Mouse (Mus musculus) embryonic facial prominence, embryonic 15.5 days (tissue): Measurements from ENCODE around the gene Ears2. TPM values are rescaled to one million over a fixed set of nuclear protein-coding genes. Genes with fewer than 3 reads are reported as not detected.
"Not testable (repeated sequence)": the region's sequence is repeated elsewhere in the genome, so short reads cannot be mapped to it uniquely, and the experiment has no call there.

ENCODE experiments used
- ATAC-seq: fragments of 200-750 bp; cut with Nextera tagmentation; 2 replicates; pipeline ENCODE4 v1.8.0; 2017; ENCODE audit warnings: low read depth, moderate TSS enrichment; ENCODE audit not compliant: insufficient number of reproducible peaks, low FRiP score, low TSS enrichment
- H3K27ac ChIP-seq: fragments of 300-500 bp; sonication (generic); replicated peaks from 2 replicates; pipeline ENCODE4 v1.5.1; 2015; ENCODE audit warnings: mild to moderate bottlenecking, inconsistent platforms
- H3K27me3 ChIP-seq: fragments of 300-500 bp; sonication (generic); 2 replicates; pipeline ENCODE4 v1.6.1; 2015; ENCODE audit warnings: inconsistent platforms
- H3K36me3 ChIP-seq: fragments of 300-500 bp; sonication (generic); 2 replicates; pipeline ENCODE4 v1.6.1; 2015; ENCODE audit warnings: mild to moderate bottlenecking, inconsistent platforms
- H3K4me1 ChIP-seq: fragments of 300-500 bp; sonication (generic); 2 replicates; pipeline ENCODE4 v1.6.1; 2015; ENCODE audit warnings: inconsistent platforms
- H3K4me2 ChIP-seq: fragments of 300-500 bp; sonication (generic); replicated peaks from 2 replicates; pipeline ENCODE4 v1.6.1; 2015; ENCODE audit warnings: mild to moderate bottlenecking, inconsistent platforms
- H3K4me3 ChIP-seq: fragments of 300-500 bp; sonication (generic); replicated peaks from 2 replicates; pipeline ENCODE4 v1.5.1; 2015; ENCODE audit warnings: mild to moderate bottlenecking, inconsistent platforms
- H3K9ac ChIP-seq: fragments of 300-500 bp; sonication (generic); 2 replicates; pipeline ENCODE4 v1.6.1; 2015; ENCODE audit warnings: inconsistent platforms
- H3K9me3 ChIP-seq: fragments of 300-500 bp; sonication (generic); replicated peaks from 2 replicates; pipeline ENCODE4 v1.6.1; 2016; ENCODE audit warnings: inconsistent platforms
- WGBS: fragments of 180-500 bp; shearing (Covaris S2); methylation state at CpG from one replicate; pipeline ENCODE4 v1.1.7; 2015; 5-methylcytosine and 5-hydroxymethylcytosine counted together
- polyA plus RNA-seq: library from polyadenylated mRNA; unstranded; fragments of >200 nt; fragmentation: Nextera tagmentation; extraction: Ambion mirVana; gene quantifications from 2 replicates; pipeline ENCODE4 v1.2.1, GENCODE M21; 2015

The Ears2 gene
- polyA plus RNA-seq, result 15.2 and 16.1 TPM in 2 replicates

DNA sequence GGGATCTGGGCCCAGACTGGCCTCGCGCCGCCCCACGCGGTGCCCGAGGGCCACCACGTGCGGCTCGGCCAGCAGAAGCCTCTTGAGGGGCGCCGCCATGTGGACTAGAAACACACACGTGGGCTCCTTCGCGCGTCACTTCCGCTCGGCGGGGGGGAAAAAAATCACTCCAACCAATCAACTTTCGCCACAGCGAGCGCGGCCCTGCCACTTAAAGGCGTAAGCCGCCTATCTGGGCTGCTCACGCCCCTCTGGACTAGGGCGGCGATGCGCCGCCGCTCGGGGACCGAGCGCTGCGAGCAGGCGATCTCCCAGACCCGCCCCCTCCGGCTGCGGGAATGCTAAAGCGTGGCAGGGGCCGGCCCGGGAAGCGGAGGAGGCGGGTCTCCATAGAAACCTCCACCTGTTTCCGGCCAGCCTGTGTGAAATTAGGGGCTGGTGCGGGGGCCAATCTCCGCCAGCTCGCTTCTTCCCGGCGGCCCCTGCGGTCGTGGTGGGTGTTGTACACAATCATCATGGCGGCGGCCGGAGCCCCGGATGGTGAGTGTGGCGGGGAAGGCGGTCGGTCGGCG is at the start of gene Ears2, which contains the start of gene Ubfd1:
Gene Ears2 (minus strand): TSS at position 319 of the 572 bp plus-strand sequence.
Gene Ubfd1 (plus strand): TSS at position 231 of the 572 bp plus-strand sequence.
- peak; percentile 98 for ATAC-seq
- Histone ChIP-seq H3K4me1 (peaks cover 29% of the 10 kb centered on the region), H3K27me3 (no peaks in the 10 kb centered on the region), H3K27ac (peak within 1 kb of the TSS; percentile 97), H3K9me3 (no peaks in the 10 kb centered on the region), H3K9ac (peak within 1 kb of the TSS; percentile 99), H3K4me3 (peak within 1 kb of the TSS; percentile 100), H3K4me2 (peak within 1 kb of the TSS; percentile 79), H3K36me3 (peaks cover 37% of the 10 kb centered on the region)
- under 1% methylated on average over 59 of the region's 60 CpGs for WGBS

GRCm38 (mm10) chr7:122108206-122108605 is 41.1 kb upstream of the Ears2 start:
- 94% methylated on average over 6 of the region's 6 CpGs for WGBS
- no peak overlapping the region for H3K27ac ChIP-seq
- H3K4me2 ChIP-seq, result no peak overlapping the region
- no peak overlapping the region for H3K9ac ChIP-seq
- H3K36me3 ChIP-seq, result peaks cover 21% of the 10 kb centered on the region; the same call in 1 of the 2 replicates
- ATAC-seq, result no peak
- H3K4me3 ChIP-seq, result no peak overlapping the region
- H3K27me3 ChIP-seq, result no peaks in the 10 kb centered on the region
- no peaks in the 10 kb centered on the region for H3K4me1 ChIP-seq
- no peaks in the 10 kb centered on the region for H3K9me3 ChIP-seq

- Histone ChIP-seq H3K36me3 (peaks cover 15% of the 10 kb centered on the region; the same call in 1 of the 2 replicates), H3K4me1 (peaks cover 19% of the 10 kb centered on the region), H3K9me3 (no peaks in the 10 kb centered on the region), H3K27ac (no peak within 1 kb of the TSS; the same call in 1 of the 2 replicates), H3K9ac (peak within 1 kb of the TSS; percentile 81), H3K4me3 (peak within 1 kb of the TSS; percentile 70), H3K4me2 (peak within 1 kb of the TSS; percentile 81), H3K27me3 (no peaks in the 10 kb centered on the region)
- WGBS, result under 1% methylated on average over 43 of the region's 43 CpGs
- peak; percentile 97 for ATAC-seq
Measured at GRCm38 (mm10) chr7:122101747-122102244, 34.7 kb upstream of the Ears2 start, which contains the start of gene Ndufab1. Gene Ndufab1 (minus strand): TSS chr7:122101886.

DNA sequence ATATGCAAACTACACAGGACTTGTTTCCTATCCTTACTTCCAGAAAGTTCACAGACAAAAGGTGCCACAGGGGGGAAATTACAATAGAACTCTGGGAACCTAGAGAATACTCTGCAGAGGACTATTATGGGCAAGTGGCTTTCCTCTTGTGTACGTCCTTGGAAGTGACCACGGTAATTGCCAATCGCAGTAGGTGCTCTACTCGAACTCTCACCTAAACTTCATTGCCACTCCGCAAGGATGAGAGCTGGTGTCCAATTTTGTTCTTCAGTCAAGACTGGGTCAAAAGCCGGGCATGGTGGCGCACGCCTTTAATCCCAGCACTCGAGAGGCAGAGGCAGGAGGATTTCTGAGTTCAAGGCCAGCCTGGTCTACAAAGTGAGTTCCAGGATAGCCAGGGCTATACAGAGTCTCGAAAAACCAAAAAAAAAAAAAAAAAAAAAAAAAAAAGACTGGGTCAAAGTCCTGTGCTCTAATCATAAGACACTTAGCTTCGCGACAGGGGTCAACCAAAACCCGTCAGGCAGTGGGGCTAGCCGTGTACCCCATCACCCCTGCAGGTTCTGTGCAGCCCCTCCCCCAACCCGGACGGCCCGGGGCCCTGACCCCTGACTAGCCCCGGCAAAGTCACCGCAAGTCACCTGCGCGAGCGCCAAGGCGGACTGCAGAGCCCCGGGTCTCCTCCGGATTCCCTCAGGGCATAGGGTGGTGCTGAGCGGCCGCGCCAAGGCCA is 34.1 kb upstream of the Ears2 start:
- peak overlapping the region; percentile 70 for H3K4me3 ChIP-seq
- H3K36me3 ChIP-seq, result peaks cover 21% of the 10 kb centered on the region
- ATAC-seq, result peak; percentile 74
- H3K27ac ChIP-seq, H3K9me3 ChIP-seq, H3K27me3 ChIP-seq: not testable (repeated sequence)
- H3K9ac ChIP-seq, result peak overlapping the region; percentile 81
- H3K4me2 ChIP-seq, result peak overlapping the region; percentile 81
- 6% methylated on average over 25 of the region's 28 CpGs for WGBS
- peaks cover 19% of the 10 kb centered on the region for H3K4me1 ChIP-seq

DNA sequence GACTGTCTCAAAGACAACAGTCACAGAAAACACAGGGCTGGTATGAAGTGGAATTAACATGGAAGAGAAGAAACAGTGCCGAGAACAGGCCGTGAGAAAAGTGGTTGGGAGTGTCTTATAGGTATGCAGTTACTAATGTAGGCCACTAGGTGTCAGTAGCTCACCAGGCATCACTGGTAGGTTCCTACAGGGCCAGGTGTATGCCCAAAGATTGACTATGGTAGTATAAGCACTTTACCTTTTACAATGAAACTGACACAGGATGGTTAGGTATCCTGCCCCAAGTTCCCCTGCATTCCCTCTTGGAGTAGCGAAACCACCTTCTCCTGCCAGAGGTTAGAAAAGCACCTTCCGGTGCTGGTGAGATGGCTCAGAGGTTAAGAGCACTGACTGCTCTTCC is 32.2 kb upstream of the Ears2 start:
- no peak overlapping the region for H3K4me2 ChIP-seq
- H3K4me3 ChIP-seq, result no peak overlapping the region
- H3K27ac ChIP-seq, result no peak overlapping the region
- H3K9ac ChIP-seq, result no peak overlapping the region
- H3K9me3 ChIP-seq, result no peaks in the 10 kb centered on the region
- peaks cover 40% of the 10 kb centered on the region for H3K36me3 ChIP-seq
- no peak for ATAC-seq
- 54% methylated on average over 4 of the region's 4 CpGs for WGBS
- peaks cover 19% of the 10 kb centered on the region for H3K4me1 ChIP-seq
- no peaks in the 10 kb centered on the region for H3K27me3 ChIP-seq

- H3K4me2 ChIP-seq, result no peak overlapping the region
- peaks cover 19% of the 10 kb centered on the region for H3K4me1 ChIP-seq
- no peak overlapping the region for H3K9ac ChIP-seq
- H3K9me3 ChIP-seq, result no peaks in the 10 kb centered on the region
- H3K36me3 ChIP-seq, result peaks cover 51% of the 10 kb centered on the region
- H3K4me3 ChIP-seq, result no peak overlapping the region
- no peak for ATAC-seq
- H3K27me3 ChIP-seq, result no peaks in the 10 kb centered on the region
- H3K27ac ChIP-seq, result no peak overlapping the region
- WGBS, result 87% methylated on average over 3 of the region's 3 CpGs
Measured at GRCm38 (mm10) chr7:122098009-122098408, 30.9 kb upstream of the Ears2 start.

GRCm38 (mm10) chr7:122094564-122095330 is 27.7 kb upstream of the Ears2 start:
- no peak for ATAC-seq
- Histone ChIP-seq H3K27ac (no peak overlapping the region), H3K9me3 (no peaks in the 10 kb centered on the region), H3K4me1 (peaks cover 6% of the 10 kb centered on the region; the same call in 1 of the 2 replicates), H3K27me3 (no peaks in the 10 kb centered on the region), H3K4me2 (no peak overlapping the region), H3K4me3 (no peak overlapping the region), H3K9ac (no peak overlapping the region), H3K36me3 (peaks cover 80% of the 10 kb centered on the region)
- WGBS, result 88% methylated on average over 2 of the region's 2 CpGs

DNA sequence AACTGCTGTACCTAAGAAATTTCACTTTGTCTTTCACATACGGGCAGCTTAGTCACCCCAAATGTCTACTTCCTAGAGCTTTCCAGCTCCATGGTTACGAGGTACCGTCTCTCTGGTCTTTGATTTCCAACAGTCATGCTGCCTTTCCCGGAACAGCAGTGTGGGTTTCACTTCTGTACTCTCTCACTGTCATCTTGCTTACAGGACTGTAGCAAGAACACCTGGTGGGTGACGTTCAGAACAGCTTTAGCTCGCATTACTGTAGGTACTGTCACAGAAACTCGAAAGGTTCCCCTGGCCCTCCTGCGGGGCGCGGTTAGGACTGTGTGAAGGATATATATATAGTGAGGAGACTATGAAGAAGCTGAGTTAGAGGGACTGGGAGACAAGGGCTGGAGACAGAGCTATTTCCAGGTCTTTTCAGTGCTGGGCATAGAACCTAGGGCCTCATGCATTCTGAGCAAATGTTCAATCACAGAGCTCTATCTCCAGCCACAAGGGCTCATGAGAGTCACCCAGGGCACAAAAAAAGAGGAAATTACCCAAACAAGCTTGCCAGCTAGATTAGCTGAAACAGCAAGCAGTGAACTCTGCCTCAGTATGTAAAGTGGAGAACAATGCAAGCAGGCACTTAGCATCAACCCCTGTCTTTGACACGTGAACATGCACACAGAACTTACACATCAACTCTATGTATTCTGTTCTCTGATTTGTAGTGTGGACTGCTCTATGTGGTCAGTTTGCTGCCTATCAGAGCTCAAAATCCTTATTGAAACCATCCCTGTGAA is 20.3 kb upstream of the Ears2 start:
- Histone ChIP-seq H3K4me1 (no peaks in the 10 kb centered on the region), H3K4me2 (no peak overlapping the region), H3K9ac (no peak overlapping the region), H3K36me3 (peaks cover 75% of the 10 kb centered on the region), H3K4me3 (no peak overlapping the region), H3K27ac (no peak overlapping the region), H3K27me3 (no peaks in the 10 kb centered on the region), H3K9me3 (no peaks in the 10 kb centered on the region)
- ATAC-seq, result no peak
- 88% methylated on average over 11 of the region's 11 CpGs for WGBS

GRCm38 (mm10) chr7:122081071-122081470 is 14.0 kb upstream of the Ears2 start:
- Histone ChIP-seq H3K27me3 (no peaks in the 10 kb centered on the region), H3K4me1 (no peaks in the 10 kb centered on the region), H3K27ac (no peak overlapping the region), H3K4me2 (no peak overlapping the region), H3K9me3 (no peaks in the 10 kb centered on the region), H3K9ac (no peak overlapping the region), H3K36me3 (peaks cover 73% of the 10 kb centered on the region), H3K4me3 (no peak overlapping the region)
- no peak for ATAC-seq
- WGBS, result 85% methylated on average over 1 of the region's 1 CpGs

DNA sequence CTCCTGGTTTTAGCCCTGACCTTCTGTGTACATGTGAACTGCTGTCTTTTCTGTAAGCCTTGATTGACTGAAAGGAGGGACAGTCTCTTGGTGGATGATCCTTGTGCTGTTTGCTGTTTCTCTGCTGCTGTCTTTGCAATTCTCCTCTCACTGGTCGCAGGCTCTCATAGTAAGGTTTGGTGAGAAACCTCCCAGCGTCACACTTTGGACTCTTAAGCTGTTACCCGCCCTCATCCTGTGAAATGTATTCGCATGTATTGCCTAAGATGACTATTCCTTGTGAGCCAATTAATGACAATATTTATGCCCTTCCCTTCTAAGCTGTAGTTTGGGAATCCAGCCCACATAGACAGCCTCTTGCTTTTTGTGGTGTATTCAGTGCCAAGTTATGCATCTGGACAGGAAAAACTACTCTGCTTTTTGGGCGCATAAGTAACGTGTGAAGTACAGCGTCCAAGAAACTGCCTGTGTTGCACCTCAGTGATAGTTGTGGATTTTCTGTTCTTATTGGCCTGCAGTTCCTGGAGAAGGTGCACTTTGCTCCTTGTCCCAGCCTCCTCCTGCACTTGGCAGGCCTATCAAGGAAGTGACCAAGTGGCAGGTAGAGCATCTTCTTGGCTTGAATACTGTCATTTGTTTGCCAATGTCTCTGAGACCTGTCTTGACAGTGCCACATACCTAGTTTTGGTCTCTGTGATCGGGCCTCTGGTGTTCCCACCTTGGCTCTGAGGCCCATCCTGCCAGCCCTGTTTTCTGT is 12.9 kb upstream of the Ears2 start:
- 82% methylated on average over 8 of the region's 8 CpGs for WGBS
- no peak for ATAC-seq
- Histone ChIP-seq H3K27ac (no peak overlapping the region), H3K9me3 (no peaks in the 10 kb centered on the region), H3K4me2 (no peak overlapping the region), H3K9ac (no peak overlapping the region), H3K36me3 (peaks cover 76% of the 10 kb centered on the region), H3K4me1 (no peaks in the 10 kb centered on the region), H3K4me3 (no peak overlapping the region), H3K27me3 (no peaks in the 10 kb centered on the region)
